Mouse (Mus musculus) embryonic facial prominence, embryonic 14.5 days (tissue): ENCODE results near the gene Opn1mw. TPM values are rescaled to one million over a fixed set of nuclear protein-coding genes. Genes with fewer than 3 reads are reported as not detected.
"Not testable (repeated sequence)": the region's sequence is repeated elsewhere in the genome, so short reads cannot be mapped to it uniquely, and the experiment has no call there.

Source experiments
- ATAC-seq: fragments of 200-750 bp; cut with Nextera tagmentation; 2 replicates; pipeline ENCODE4 v1.8.0; 2017; ENCODE audit warnings: low read depth, moderate number of reproducible peaks, moderate TSS enrichment
- DNase-seq: peaks from one replicate; pipeline ENCODE4 v3.0.0-alpha.2; 2015; ENCODE audit warnings: low spot score
- H3K27ac ChIP-seq: fragments of 300-500 bp; sonication (generic); replicated peaks from 2 replicates; pipeline ENCODE4 v1.5.1; 2014; ENCODE audit warnings: low read depth, mild to moderate bottlenecking, low read length, moderate library complexity
- H3K27me3 ChIP-seq: fragments of 300-500 bp; sonication (generic); replicated peaks from 2 replicates; pipeline ENCODE4 v1.6.1; 2014; ENCODE audit warnings: low read length; ENCODE audit not compliant: control insufficient read depth, insufficient read depth
- H3K36me3 ChIP-seq: fragments of 300-500 bp; sonication (generic); 2 replicates; pipeline ENCODE4 v1.6.1; 2014; ENCODE audit warnings: low read length, mixed read lengths; ENCODE audit not compliant: control insufficient read depth, insufficient read depth
- H3K4me1 ChIP-seq: fragments of 300-500 bp; sonication (generic); 2 replicates; pipeline ENCODE4 v1.6.1; 2014; ENCODE audit warnings: antibody characterized with exemption, low read length; ENCODE audit not compliant: control insufficient read depth, insufficient read depth
- H3K4me2 ChIP-seq: fragments of 300-500 bp; sonication (generic); 2 replicates; pipeline ENCODE4 v1.6.1; 2014; ENCODE audit warnings: low read depth, mild to moderate bottlenecking, low read length, moderate library complexity, mixed read lengths
- H3K4me3 ChIP-seq: fragments of 300-500 bp; sonication (generic); 2 replicates; pipeline ENCODE4 v1.5.1; 2014; ENCODE audit warnings: low read depth, mild to moderate bottlenecking, low read length
- H3K9ac ChIP-seq: fragments of 300-500 bp; sonication (generic); 2 replicates; pipeline ENCODE4 v1.6.1; 2014; ENCODE audit warnings: low read depth, mild to moderate bottlenecking, low read length, moderate library complexity, mixed read lengths
- H3K9me3 ChIP-seq: fragments of 300-500 bp; sonication (generic); 2 replicates; pipeline ENCODE4 v1.6.1; 2016; ENCODE audit warnings: low read length; ENCODE audit not compliant: control insufficient read depth
- WGBS: fragments of 180-500 bp; shearing (Covaris S2); extraction: QIAGEN DNeasy Blood & Tissue Kit; methylation state at CpG from one replicate; pipeline ENCODE4 v1.1.7; 2014; 5-methylcytosine and 5-hydroxymethylcytosine counted together
- polyA plus RNA-seq: library from polyadenylated mRNA; unstranded; fragments of >200 nt; fragmentation: Nextera tagmentation; extraction: Ambion mirVana; gene quantifications from 2 replicates; pipeline ENCODE4 v1.2.1, GENCODE M21; 2014

The Opn1mw gene
- polyA plus RNA-seq, 1 experiment from 2014 or later = not detected

DNA sequence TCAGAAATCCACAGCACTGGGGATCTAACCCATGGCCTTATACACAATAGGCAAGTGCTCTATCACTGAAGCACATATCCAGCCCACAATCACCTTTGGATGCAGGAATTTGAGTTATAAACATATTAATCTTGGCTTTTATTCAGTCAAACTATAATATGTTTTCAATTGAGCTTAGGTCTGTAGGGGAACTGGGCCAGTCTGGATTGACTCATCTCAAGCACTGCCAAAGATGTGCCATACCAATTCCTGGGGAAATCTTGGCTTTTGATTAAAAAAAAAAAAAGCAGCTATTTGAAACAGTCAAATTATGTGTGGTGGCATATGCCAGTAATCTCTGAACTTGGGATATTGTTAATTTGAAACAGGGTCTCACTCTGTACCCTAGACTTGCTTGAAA lies 13.2 kb upstream of the Opn1mw start:
- H3K4me3 ChIP-seq = no peak overlapping the region
- no peak overlapping the region for H3K9ac ChIP-seq
- no peaks in the 10 kb centered on the region; the same call in 1 of the 2 replicates for H3K27me3 ChIP-seq
- no peaks in the 10 kb centered on the region for H3K36me3 ChIP-seq
- no peak overlapping the region for H3K4me2 ChIP-seq
- no peak for DNase-seq
- no peaks in the 10 kb centered on the region for H3K4me1 ChIP-seq
- no peak overlapping the region for H3K27ac ChIP-seq
- no peaks in the 10 kb centered on the region for H3K9me3 ChIP-seq
- no peak for ATAC-seq

DNA sequence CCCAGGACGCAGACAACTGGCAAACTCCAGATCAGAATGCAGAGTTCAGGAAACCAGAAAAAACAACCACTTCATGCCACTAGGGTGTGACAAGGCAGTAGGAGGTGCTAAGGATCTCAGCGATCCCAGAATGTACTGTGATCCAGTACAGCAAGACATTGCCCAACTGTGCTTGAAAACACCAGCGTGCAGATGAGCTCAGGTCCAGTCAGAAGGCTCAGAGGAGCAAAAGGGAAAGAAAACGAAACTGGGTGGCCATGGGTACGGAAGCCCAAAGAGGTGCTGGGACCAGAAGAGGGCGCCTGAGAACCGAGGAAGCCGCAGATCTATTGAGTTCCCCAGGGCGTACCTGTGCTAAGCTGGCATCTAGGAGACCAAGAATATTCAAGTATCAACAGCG lies 11.8 kb upstream of the Opn1mw start:
- Histone ChIP-seq H3K9ac (0 out of 2 replicates have a peak overlapping the region, but pooled peaks have one; percentile 37), H3K4me1 (no peaks in the 10 kb centered on the region), H3K4me3 (peak overlapping the region; percentile 29), H3K4me2 (peak overlapping the region; percentile 38), H3K27ac (no peak overlapping the region), H3K36me3 (no peaks in the 10 kb centered on the region), H3K9me3 (no peaks in the 10 kb centered on the region), H3K27me3 (peaks cover 2% of the 10 kb centered on the region; the same call in 1 of the 2 replicates)
- WGBS = 21% methylated on average over 10 of the region's 10 CpGs
- DNase-seq (peak; percentile 49), ATAC-seq (peak; percentile 60; the same call in 1 of the 2 replicates)

- DNase-seq (no peak), ATAC-seq (no peak)
- Histone ChIP-seq H3K27ac (no peak overlapping the region), H3K4me3 (no peak overlapping the region), H3K9me3 (0 out of 2 replicates have a peak, but pooled peaks cover 4% of the 10 kb centered on the region), H3K36me3 (no peaks in the 10 kb centered on the region), H3K9ac (no peak overlapping the region), H3K4me1 (no peaks in the 10 kb centered on the region), H3K27me3 (peaks cover 1% of the 10 kb centered on the region; the same call in 1 of the 2 replicates), H3K4me2 (no peak overlapping the region)
- WGBS = 50% methylated on average over 2 of the region's 2 CpGs
These were observed 2.3 kb upstream of the Opn1mw start for GRCm38 (mm10) chrX:74124975-74125374.

GRCm38 (mm10) chrX:74135263-74135662 lies 8.0 kb downstream of the Opn1mw start, which contains the start of gene Mecp2:
Gene Mecp2 (minus strand): TSS chrX:74135363.
- H3K36me3 ChIP-seq, ATAC-seq, H3K4me3 ChIP-seq, H3K27me3 ChIP-seq, H3K9ac ChIP-seq, H3K9me3 ChIP-seq, DNase-seq, H3K27ac ChIP-seq, H3K4me2 ChIP-seq, H3K4me1 ChIP-seq: not testable (repeated sequence)
- WGBS = 25% methylated on average over 1 of the region's 1 CpGs

- H3K27me3 ChIP-seq = no peaks in the 10 kb centered on the region
- H3K4me2 ChIP-seq = no peak within 1 kb of the TSS
- no peak within 1 kb of the TSS for H3K27ac ChIP-seq
- no peak within 1 kb of the TSS for H3K4me3 ChIP-seq
- no peaks in the 10 kb centered on the region for H3K36me3 ChIP-seq
- H3K4me1 ChIP-seq = no peaks in the 10 kb centered on the region
- no peak for DNase-seq
- H3K9ac ChIP-seq = no peak within 1 kb of the TSS
- no peaks in the 10 kb centered on the region for H3K9me3 ChIP-seq
- ATAC-seq = no peak
- WGBS = 88% methylated on average over 1 of the region's 1 CpGs
These were observed 40.5 kb downstream of the Opn1mw start, which contains the start of gene Tex28 for GRCm38 (mm10) chrX:74167738-74168137. Gene Tex28 (minus strand): TSS chrX:74167838.

GRCm38 (mm10) chrX:74176959-74177358 lies 49.7 kb downstream of the Opn1mw start, which contains the start of gene Tktl1:
Gene Tktl1 (plus strand): TSS chrX:74177259.
- no peaks in the 10 kb centered on the region for H3K9me3 ChIP-seq
- H3K27me3 ChIP-seq = no peaks in the 10 kb centered on the region
- DNase-seq (no peak), ATAC-seq (no peak)
- no peak within 1 kb of the TSS for H3K4me3 ChIP-seq
- WGBS = 90% methylated on average over 17 of the region's 17 CpGs
- no peak within 1 kb of the TSS for H3K4me2 ChIP-seq
- H3K9ac ChIP-seq = no peak within 1 kb of the TSS
- H3K36me3 ChIP-seq = no peaks in the 10 kb centered on the region
- H3K27ac ChIP-seq = no peak within 1 kb of the TSS
- H3K4me1 ChIP-seq = no peaks in the 10 kb centered on the region

Other genes with a start within 250 kb of the Opn1mw start
- 0.14 TPM in 1 of 2 replicates, not detected in the other for gene Avpr2, start 235.4 kb upstream of the Opn1mw start, polyA plus RNA-seq
- gene L1cam, start 231.4 kb upstream of the Opn1mw start, polyA plus RNA-seq = 9.7 and 10.2 TPM in 2 replicates
- gene Arhgap4, start 205.6 kb upstream of the Opn1mw start, polyA plus RNA-seq = 2.3 and 4.5 TPM in 2 replicates
- 102 and 110 TPM in 2 replicates for gene Naa10, start 205.5 kb upstream of the Opn1mw start, polyA plus RNA-seq
- gene Renbp, start 196.6 kb upstream of the Opn1mw start, polyA plus RNA-seq = 36.1 and 38.1 TPM in 2 replicates
- 60.2 and 63.6 TPM in 2 replicates for gene Hcfc1, start 161.1 kb upstream of the Opn1mw start, polyA plus RNA-seq
- gene Irak1, start 103.5 kb upstream of the Opn1mw start, polyA plus RNA-seq = 43.3 and 48.2 TPM in 2 replicates
- 10.4 and 11.3 TPM in 2 replicates for gene Mecp2, start 7.9 kb downstream of the Opn1mw start, polyA plus RNA-seq
- gene Tex28, start 40.4 kb downstream of the Opn1mw start, polyA plus RNA-seq = not detected in 2 replicates
- not detected in 2 replicates for gene Tktl1, start 49.8 kb downstream of the Opn1mw start, polyA plus RNA-seq
- 284 and 324 TPM in 2 replicates for gene Flna, start 122.4 kb downstream of the Opn1mw start, polyA plus RNA-seq
- gene Emd, start 127.2 kb downstream of the Opn1mw start, polyA plus RNA-seq = 26.1 and 26.9 TPM in 2 replicates
- 898 and 935 TPM in 2 replicates for gene Rpl10, start 143.3 kb downstream of the Opn1mw start, polyA plus RNA-seq
- 61.5 and 63.1 TPM in 2 replicates for gene Taz, start 154.4 kb downstream of the Opn1mw start, polyA plus RNA-seq
- gene Dnase1l1, start 154.9 kb downstream of the Opn1mw start, polyA plus RNA-seq = 16.5 and 19.3 TPM in 2 replicates
- 138 and 143 TPM in 2 replicates for gene Atp6ap1, start 169.6 kb downstream of the Opn1mw start, polyA plus RNA-seq
- 156 and 180 TPM in 2 replicates for gene Gdi1, start 177.5 kb downstream of the Opn1mw start, polyA plus RNA-seq
- gene Fam50a, start 185.6 kb downstream of the Opn1mw start, polyA plus RNA-seq = 45.6 and 47.9 TPM in 2 replicates
- 18.0 and 19.7 TPM in 2 replicates for gene Plxna3, start 201.6 kb downstream of the Opn1mw start, polyA plus RNA-seq
- gene Lage3, start 226.2 kb downstream of the Opn1mw start, polyA plus RNA-seq = 94.0 and 104 TPM in 2 replicates
- gene Ubl4a, start 245.8 kb downstream of the Opn1mw start, polyA plus RNA-seq = 78.8 and 83.5 TPM in 2 replicates
- 21.4 and 22.5 TPM in 2 replicates for gene Slc10a3, start 245.9 kb downstream of the Opn1mw start, polyA plus RNA-seq